Mouse (Mus musculus) midbrain, embryonic 14.5 days (tissue): ENCODE measurements around the gene Ntng1. TPM values are rescaled to one million over a fixed set of nuclear protein-coding genes. Genes with fewer than 3 reads are reported as not detected.

Experiments
- ATAC-seq: fragments of 200-750 bp; cut with Nextera tagmentation; 2 replicates; pipeline ENCODE4 v1.8.0; 2017; ENCODE audit warnings: moderate number of reproducible peaks, moderate library complexity; ENCODE audit not compliant: low FRiP score, low TSS enrichment
- DNase-seq: peaks from one replicate; pipeline ENCODE4 v3.0.0-alpha.2; 2015
- H3K27ac ChIP-seq: fragments of 300-500 bp; sonication (generic); replicated peaks from 2 replicates; pipeline ENCODE4 v1.5.1; 2014; ENCODE audit warnings: mild to moderate bottlenecking, low read depth, low read length, moderate library complexity
- H3K27me3 ChIP-seq: fragments of 300-500 bp; sonication (generic); 2 replicates; pipeline ENCODE4 v1.6.1; 2014; ENCODE audit warnings: low read length, control low read depth, mixed read lengths; ENCODE audit not compliant: control insufficient read depth, insufficient read depth
- H3K36me3 ChIP-seq: fragments of 300-500 bp; sonication (generic); 2 replicates; pipeline ENCODE4 v1.6.1; 2014; ENCODE audit warnings: low read length, control low read depth; ENCODE audit not compliant: control insufficient read depth, insufficient read depth
- H3K4me1 ChIP-seq: fragments of 300-500 bp; sonication (generic); 2 replicates; pipeline ENCODE4 v1.6.1; 2014; ENCODE audit warnings: mild to moderate bottlenecking, antibody characterized with exemption, low read length, control low read depth; ENCODE audit not compliant: control insufficient read depth, insufficient read depth
- H3K4me2 ChIP-seq: fragments of 300-500 bp; sonication (generic); 2 replicates; pipeline ENCODE4 v1.6.1; 2014; ENCODE audit warnings: mild to moderate bottlenecking, low read length, moderate library complexity
- H3K4me3 ChIP-seq: fragments of 300-500 bp; sonication (generic); replicated peaks from 2 replicates; pipeline ENCODE4 v1.5.1; 2014; ENCODE audit warnings: low read depth, low read length
- H3K9ac ChIP-seq: fragments of 300-500 bp; sonication (generic); replicated peaks from 2 replicates; pipeline ENCODE4 v1.6.1; 2014; ENCODE audit warnings: mild to moderate bottlenecking, low read length, moderate library complexity
- H3K9me3 ChIP-seq: fragments of 300-500 bp; sonication (generic); 2 replicates; pipeline ENCODE4 v1.6.1; 2016; ENCODE audit warnings: low read length, control low read depth, mixed read lengths; ENCODE audit not compliant: control insufficient read depth
- WGBS: fragments of 180-500 bp; shearing (Covaris S2); extraction: QIAGEN DNeasy Blood & Tissue Kit; methylation state at CpG from one replicate; pipeline ENCODE4 v1.1.7; 2014; 5-methylcytosine and 5-hydroxymethylcytosine counted together
- polyA plus RNA-seq: library from polyadenylated mRNA; unstranded; fragments of >200 nt; fragmentation: Nextera tagmentation; extraction: Ambion mirVana; gene quantifications from 2 replicates; pipeline ENCODE4 v1.2.1, GENCODE M21; 2014

Ntng1 gene
- polyA plus RNA-seq, 1 experiment from 2014 or later, result 29.9 TPM

GRCm38 (mm10) chr3:110022783-110023599, 120.8 kb downstream of the Ntng1 start:
- H3K27me3 ChIP-seq, result no peaks in the 10 kb centered on the region
- 0 out of 2 replicates have a peak, but pooled peaks cover 4% of the 10 kb centered on the region for H3K4me1 ChIP-seq
- H3K9ac ChIP-seq, result no peak overlapping the region
- H3K27ac ChIP-seq, result no peak overlapping the region
- ATAC-seq (no peak), DNase-seq (no peak)
- H3K4me2 ChIP-seq, result no peak overlapping the region
- H3K9me3 ChIP-seq, result no peaks in the 10 kb centered on the region
- 54% methylated on average over 18 of the region's 18 CpGs for WGBS
- no peaks in the 10 kb centered on the region for H3K36me3 ChIP-seq
- H3K4me3 ChIP-seq, result no peak overlapping the region

- Histone ChIP-seq H3K4me2 (no peak overlapping the region), H3K4me1 (no peaks in the 10 kb centered on the region), H3K4me3 (no peak overlapping the region), H3K27ac (no peak overlapping the region), H3K9ac (no peak overlapping the region), H3K36me3 (no peaks in the 10 kb centered on the region), H3K9me3 (no peaks in the 10 kb centered on the region), H3K27me3 (no peaks in the 10 kb centered on the region)
- DNase-seq (no peak), ATAC-seq (no peak)
- WGBS, result 82% methylated on average over 14 of the region's 14 CpGs
Observed at GRCm38 (mm10) chr3:110010870-110011626, 132.8 kb downstream of the Ntng1 start.

GRCm38 (mm10) chr3:110010441-110010840, 133.4 kb downstream of the Ntng1 start:
- DNase-seq (peak; percentile 67), ATAC-seq (no peak; the same call in 1 of the 2 replicates)
- H3K4me1 ChIP-seq, result no peaks in the 10 kb centered on the region

GRCm38 (mm10) chr3:110000349-110000748, 143.5 kb downstream of the Ntng1 start:
- Histone ChIP-seq H3K4me1 (peaks cover 17% of the 10 kb centered on the region), H3K9ac (no peak overlapping the region), H3K9me3 (no peaks in the 10 kb centered on the region), H3K4me3 (no peak overlapping the region), H3K27me3 (no peaks in the 10 kb centered on the region), H3K27ac (no peak overlapping the region), H3K36me3 (no peaks in the 10 kb centered on the region), H3K4me2 (no peak overlapping the region)
- DNase-seq (no peak), ATAC-seq (peak; percentile 57; the same call in 1 of the 2 replicates)
- 11% methylated on average over 5 of the region's 5 CpGs for WGBS

More at GRCm38 (mm10) chr3:110010441-110010840, 133.4 kb downstream of the Ntng1 start:
- no peaks in the 10 kb centered on the region for H3K27me3 ChIP-seq
- 45% methylated on average over 2 of the region's 2 CpGs for WGBS
- no peak overlapping the region for H3K4me2 ChIP-seq
- no peak overlapping the region for H3K9ac ChIP-seq
- no peaks in the 10 kb centered on the region for H3K9me3 ChIP-seq
- H3K4me3 ChIP-seq, result no peak overlapping the region
- no peaks in the 10 kb centered on the region for H3K36me3 ChIP-seq
- no peak overlapping the region for H3K27ac ChIP-seq

- Histone ChIP-seq H3K4me2 (no peak overlapping the region), H3K27ac (no peak overlapping the region), H3K9me3 (no peaks in the 10 kb centered on the region), H3K27me3 (no peaks in the 10 kb centered on the region), H3K4me1 (peaks cover 23% of the 10 kb centered on the region), H3K9ac (no peak overlapping the region), H3K36me3 (no peaks in the 10 kb centered on the region), H3K4me3 (no peak overlapping the region)
- 40% methylated on average over 4 of the region's 4 CpGs for WGBS
- ATAC-seq (no peak), DNase-seq (no peak)
Observed at GRCm38 (mm10) chr3:109995663-109996024, 148.2 kb downstream of the Ntng1 start.

GRCm38 (mm10) chr3:109994978-109995662, 148.7 kb downstream of the Ntng1 start:
- ATAC-seq, result peak; percentile 76
- no peak overlapping the region for H3K4me3 ChIP-seq
- H3K9me3 ChIP-seq, result no peaks in the 10 kb centered on the region
- no peaks in the 10 kb centered on the region for H3K36me3 ChIP-seq
- DNase-seq, result peak; percentile 37
- 0 out of 2 replicates have a peak overlapping the region, but pooled peaks have one; percentile 2 for H3K4me2 ChIP-seq
- H3K4me1 ChIP-seq, result peaks cover 18% of the 10 kb centered on the region
- H3K9ac ChIP-seq, result no peak overlapping the region
- no peaks in the 10 kb centered on the region for H3K27me3 ChIP-seq
- WGBS, result 17% methylated on average over 6 of the region's 6 CpGs
- peak overlapping the region; percentile 45; the same call in 1 of the 2 replicates for H3K27ac ChIP-seq

- DNase-seq, result peak; percentile 35
- no peaks in the 10 kb centered on the region for H3K4me1 ChIP-seq
- 68% methylated on average over 2 of the region's 2 CpGs for WGBS
- ATAC-seq, result no peak
- no peaks in the 10 kb centered on the region for H3K36me3 ChIP-seq
- no peaks in the 10 kb centered on the region for H3K9me3 ChIP-seq
- H3K9ac ChIP-seq, result no peak overlapping the region
- H3K4me3 ChIP-seq, result no peak overlapping the region
- H3K27me3 ChIP-seq, result no peaks in the 10 kb centered on the region
- no peak overlapping the region for H3K4me2 ChIP-seq
- no peak overlapping the region for H3K27ac ChIP-seq
Observed at GRCm38 (mm10) chr3:109984086-109984485, 159.7 kb downstream of the Ntng1 start.

- WGBS, result 54% methylated on average over 2 of the region's 2 CpGs
- Histone ChIP-seq H3K27me3 (no peaks in the 10 kb centered on the region), H3K27ac (no peak overlapping the region), H3K4me3 (no peak overlapping the region), H3K4me1 (no peaks in the 10 kb centered on the region), H3K4me2 (no peak overlapping the region), H3K36me3 (no peaks in the 10 kb centered on the region), H3K9ac (no peak overlapping the region), H3K9me3 (no peaks in the 10 kb centered on the region)
- DNase-seq (no peak), ATAC-seq (no peak)
Observed at GRCm38 (mm10) chr3:109977614-109978013, 166.2 kb downstream of the Ntng1 start.
